Mouse (Mus musculus) megakaryocyte, adult 5-6 weeks (primary cell): ENCODE results near the gene Sit1. TPM values are rescaled to one million over a fixed set of nuclear protein-coding genes. Genes with fewer than 3 reads are reported as not detected.

Experiments used
- total RNA-seq, 2 experiments: library from RNA; stranded (forward) in 1 of 2; stranded (reverse) in 1 of 2; fragments of 153-499, 151-499 nt in 1 of 2; fragments of 221-1000, 200-1000 nt in 1 of 2; gene quantifications; 2 replicates each; pipeline versions ENCODE4 v1.2.3 to v1.2.4; 2015 to 2017

Gene Sit1
- total RNA-seq, 2 experiments from 2014 or later = 0.77 TPM; not detected in 1

Other genes starting within 250 kb of the Sit1 start
- gene Atp8b5, start 216.6 kb downstream of the Sit1 start, total RNA-seq (2015) = 0.13 and 0.36 TPM in 2 replicates
- 0.04 and 0.20 TPM in 2 replicates for gene Atp8b5, start 216.6 kb downstream of the Sit1 start, total RNA-seq (2017)
- gene Rusc2, start 101.8 kb downstream of the Sit1 start, total RNA-seq (2015) = 2.1 and 3.0 TPM in 2 replicates
- gene Rusc2, start 101.8 kb downstream of the Sit1 start, total RNA-seq (2017) = 0.77 and 2.3 TPM in 2 replicates
- gene Fam166b, start 54.6 kb downstream of the Sit1 start, total RNA-seq (2015) = not detected in 2 replicates
- gene Fam166b, start 54.6 kb downstream of the Sit1 start, total RNA-seq (2017) = not detected in 2 replicates
- 5.7 and 6.3 TPM in 2 replicates for gene Tesk1, start 41.8 kb downstream of the Sit1 start, total RNA-seq (2015)
- 7.6 and 9.3 TPM in 2 replicates for gene Tesk1, start 41.8 kb downstream of the Sit1 start, total RNA-seq (2017)
- gene Cd72, start 29.1 kb downstream of the Sit1 start, total RNA-seq (2015) = 0.57 and 2.5 TPM in 2 replicates
- 3.0 and 3.5 TPM in 2 replicates for gene Cd72, start 29.1 kb downstream of the Sit1 start, total RNA-seq (2017)
- gene Ccdc107, start 9.2 kb upstream of the Sit1 start, total RNA-seq (2015) = 16.7 and 17.5 TPM in 2 replicates
- gene Ccdc107, start 9.2 kb upstream of the Sit1 start, total RNA-seq (2017) = 23.6 and 32.6 TPM in 2 replicates
- 54.6 and 60.0 TPM in 2 replicates for gene Arhgef39, start 16.0 kb upstream of the Sit1 start, total RNA-seq (2015)
- 52.3 and 54.1 TPM in 2 replicates for gene Arhgef39, start 16.0 kb upstream of the Sit1 start, total RNA-seq (2017)
- gene Car9, start 23.2 kb upstream of the Sit1 start, total RNA-seq (2015) = 3.0 and 3.5 TPM in 2 replicates
- 0.41 and 1.1 TPM in 2 replicates for gene Car9, start 23.2 kb upstream of the Sit1 start, total RNA-seq (2017)
- 0.11 TPM in 1 of 2 replicates, not detected in the other for gene Tpm2, start 40.0 kb upstream of the Sit1 start, total RNA-seq (2015)
- gene Tpm2, start 40.0 kb upstream of the Sit1 start, total RNA-seq (2017) = 0.11 and 0.33 TPM in 2 replicates
- gene Creb3, start 78.6 kb upstream of the Sit1 start, total RNA-seq (2015) = 29.4 and 33.0 TPM in 2 replicates
- gene Creb3, start 78.6 kb upstream of the Sit1 start, total RNA-seq (2017) = 84.6 and 101 TPM in 2 replicates
- gene Tln1, start 79.0 kb upstream of the Sit1 start, total RNA-seq (2015) = 226 and 299 TPM in 2 replicates
- 408 and 426 TPM in 2 replicates for gene Tln1, start 79.0 kb upstream of the Sit1 start, total RNA-seq (2017)
- gene Rgp1, start 95.0 kb upstream of the Sit1 start, total RNA-seq (2015) = 18.6 and 20.8 TPM in 2 replicates
- 8.2 and 24.7 TPM in 2 replicates for gene Rgp1, start 95.0 kb upstream of the Sit1 start, total RNA-seq (2017)
- 8.4 and 8.5 TPM in 2 replicates for gene Gba2, start 95.1 kb upstream of the Sit1 start, total RNA-seq (2015)
- gene Gba2, start 95.1 kb upstream of the Sit1 start, total RNA-seq (2017) = 9.5 and 9.8 TPM in 2 replicates
- not detected in 2 replicates for gene Msmp, start 100.8 kb upstream of the Sit1 start, total RNA-seq (2015)
- gene Msmp, start 100.8 kb upstream of the Sit1 start, total RNA-seq (2017) = not detected in 2 replicates
- gene Npr2, start 148.2 kb upstream of the Sit1 start, total RNA-seq (2015) = 0.29 and 1.7 TPM in 2 replicates
- 0.33 and 1.3 TPM in 2 replicates for gene Npr2, start 148.2 kb upstream of the Sit1 start, total RNA-seq (2017)
- gene Spag8, start 169.9 kb upstream of the Sit1 start, total RNA-seq (2015) = not detected in 2 replicates
- not detected in 2 replicates for gene Spag8, start 169.9 kb upstream of the Sit1 start, total RNA-seq (2017)
- gene Hint2, start 172.7 kb upstream of the Sit1 start, total RNA-seq (2015) = 23.8 and 24.3 TPM in 2 replicates
- 24.6 and 27.9 TPM in 2 replicates for gene Hint2, start 172.7 kb upstream of the Sit1 start, total RNA-seq (2017)
- gene Tmem8b, start 185.2 kb upstream of the Sit1 start, total RNA-seq (2015) = 0.27 and 0.42 TPM in 2 replicates
- 0.04 and 0.16 TPM in 2 replicates for gene Tmem8b, start 185.2 kb upstream of the Sit1 start, total RNA-seq (2017)
- gene Fam221b, start 185.4 kb upstream of the Sit1 start, total RNA-seq (2015) = 0.11 TPM in 1 of 2 replicates, not detected in the other
- gene Fam221b, start 185.4 kb upstream of the Sit1 start, total RNA-seq (2017) = 0.20 and 0.33 TPM in 2 replicates
- not detected in 2 replicates for gene Olfr70, start 217.1 kb upstream of the Sit1 start, total RNA-seq (2015)
- not detected in 2 replicates for gene Olfr70, start 217.1 kb upstream of the Sit1 start, total RNA-seq (2017)
- not detected in 2 replicates for gene Olfr71, start 226.5 kb upstream of the Sit1 start, total RNA-seq (2015)
- gene Olfr71, start 226.5 kb upstream of the Sit1 start, total RNA-seq (2017) = not detected in 2 replicates
- gene Hrct1, start 243.5 kb upstream of the Sit1 start, total RNA-seq (2015) = not detected in 2 replicates
- gene Hrct1, start 243.5 kb upstream of the Sit1 start, total RNA-seq (2017) = not detected in 2 replicates
- not detected in 2 replicates for gene Spaar, start 246.3 kb upstream of the Sit1 start, total RNA-seq (2015)
- gene Spaar, start 246.3 kb upstream of the Sit1 start, total RNA-seq (2017) = not detected in 2 replicates